Mouse (Mus musculus) CH12.LX (cell line): Measurements from ENCODE around the gene Myo15b. TPM values are rescaled to one million over a fixed set of nuclear protein-coding genes. Genes with fewer than 3 reads are reported as not detected.

ENCODE experiments used
- DNase-seq: peaks from one replicate; pipeline ENCODE4 v3.0.0-alpha.2; 2013; ENCODE audit errors: extremely low read depth
- H3K27ac ChIP-seq: 2 replicates; pipeline ENCODE4 v1.5.1; 2012; ENCODE audit warnings: low read depth, mild to moderate bottlenecking, control low read depth, moderate library complexity; ENCODE audit not compliant: insufficient read depth
- H3K27me3 ChIP-seq: replicated peaks from 2 replicates; pipeline ENCODE3; 2012; ENCODE audit warnings: inconsistent platforms
- H3K36me3 ChIP-seq, 2 experiments: replicated peaks in 1 of 2; 2 replicates each; pipeline versions ENCODE3 to v1.6.1; 2012; ENCODE audit warnings: inconsistent platforms in 1 of 2, low read length in 1 of 2, mild to moderate bottlenecking in 1 of 2, mixed read lengths in 1 of 2, moderate library complexity in 1 of 2; ENCODE audit not compliant: control insufficient read depth in 1 of 2, insufficient read depth in 1 of 2
- H3K4me1 ChIP-seq, 2 experiments: 2 replicates each; pipeline ENCODE4 v1.6.1; 2012; ENCODE audit warnings: inconsistent platforms in 1 of 2, moderate library complexity in 1 of 2; ENCODE audit not compliant: insufficient read depth in 2 of 2, control insufficient read depth in 1 of 2
- H3K4me2 ChIP-seq: 2 replicates; pipeline ENCODE4 v1.6.1; 2012; ENCODE audit warnings: low read depth, mild to moderate bottlenecking, control low read depth; ENCODE audit not compliant: poor library complexity, insufficient read depth, severe bottlenecking
- H3K4me3 ChIP-seq, 3 experiments: fragments of 150-350 bp in 1 of 3; sonication (generic) in 1 of 3; replicated peaks in 1 of 3; 2 replicates each; pipeline versions ENCODE3 to v1.5.1; 2011 to 2012; ENCODE audit warnings: low read depth in 2 of 3, low read length in 2 of 3, mild to moderate bottlenecking in 2 of 3, moderate library complexity in 2 of 3, control low read depth in 1 of 3, improper control_type of control experiment in 1 of 3, inconsistent platforms in 1 of 3, mixed read lengths in 1 of 3; ENCODE audit not compliant: poor library complexity in 1 of 3
- H3K79me2 ChIP-seq: replicated peaks from 2 replicates; pipeline ENCODE4 v1.6.1; 2012; ENCODE audit warnings: mild to moderate bottlenecking, moderate library complexity; ENCODE audit not compliant: control insufficient read depth, poor library complexity, insufficient read depth, severe bottlenecking; ENCODE audit errors: extremely low read depth
- H3K9ac ChIP-seq: 2 replicates; pipeline ENCODE4 v1.6.1; 2012; ENCODE audit warnings: low read depth, mild to moderate bottlenecking, control low read depth, moderate library complexity; ENCODE audit not compliant: insufficient read depth
- H3K9me3 ChIP-seq: replicated peaks from 2 replicates; pipeline ENCODE3; 2012; ENCODE audit warnings: low read length, inconsistent platforms, mixed read lengths
- BHLHE40 ChIP-seq: IDR thresholded peaks from 2 replicates; pipeline ENCODE4 v1.6.1; 2011; ENCODE audit warnings: mild to moderate bottlenecking, low read depth, low read length, improper control_type of control experiment
- CHD1 ChIP-seq: IDR thresholded peaks from 2 replicates; pipeline ENCODE4 v1.6.1; 2012; ENCODE audit warnings: low read depth, low read length, improper control_type of control experiment, inconsistent platforms
- CTCF ChIP-seq, 2 experiments: IDR thresholded peaks in 1 of 2; conservative IDR thresholded peaks in 1 of 2; 2 replicates each; pipeline ENCODE4 v1.5.1; 2011 to 2012; ENCODE audit warnings: low read depth in 2 of 2, low read length in 2 of 2, improper control_type of control experiment in 1 of 2, inconsistent platforms in 1 of 2, mild to moderate bottlenecking in 1 of 2, moderate library complexity in 1 of 2
- E2F4 ChIP-seq: IDR thresholded peaks from 2 replicates; pipeline ENCODE4 v1.6.1; 2011; ENCODE audit warnings: low read depth, low read length, improper control_type of control experiment; ENCODE audit not compliant: insufficient replicate concordance
- HCFC1 ChIP-seq: IDR thresholded peaks from 2 replicates; pipeline ENCODE4 v1.6.1; 2012; ENCODE audit warnings: low read depth, mild to moderate bottlenecking, inconsistent platforms, low read length, improper control_type of control experiment
- IRF4 ChIP-seq: IDR thresholded peaks from 2 replicates; pipeline ENCODE4 v1.6.1; 2014; ENCODE audit warnings: low read depth, mild to moderate bottlenecking, inconsistent platforms, low read length, improper control_type of control experiment
- JUND ChIP-seq: conservative IDR thresholded peaks from 2 replicates; pipeline ENCODE4 v1.6.1; 2011; ENCODE audit warnings: low read depth, low read length, improper control_type of control experiment
- KAT2A ChIP-seq: IDR thresholded peaks from 2 replicates; pipeline ENCODE4 v1.6.1; 2012; ENCODE audit warnings: low read length, improper control_type of control experiment, inconsistent platforms; ENCODE audit not compliant: insufficient replicate concordance
- MAFK ChIP-seq: IDR thresholded peaks from 2 replicates; pipeline ENCODE4 v1.6.1; 2011; ENCODE audit warnings: low read length, improper control_type of control experiment; ENCODE audit not compliant: insufficient replicate concordance
- MAX ChIP-seq: IDR thresholded peaks from 2 replicates; pipeline ENCODE4 v1.6.1; 2011; ENCODE audit warnings: low read length, improper control_type of control experiment
- MAZ ChIP-seq: IDR thresholded peaks from 2 replicates; pipeline ENCODE4 v1.6.1; 2012; ENCODE audit warnings: low read depth, mild to moderate bottlenecking, inconsistent platforms, low read length, improper control_type of control experiment, moderate library complexity
- MYC ChIP-seq: IDR thresholded peaks from 2 replicates; pipeline ENCODE4 v1.6.1; 2011; ENCODE audit warnings: low read depth, mild to moderate bottlenecking, improper control_type of control experiment, low read length
- POLR2A ChIP-seq: IDR thresholded peaks from 2 replicates; pipeline ENCODE4 v1.6.1; 2011; ENCODE audit warnings: low read depth, mild to moderate bottlenecking, improper control_type of control experiment, low read length
- SMC3 ChIP-seq: IDR thresholded peaks from 2 replicates; pipeline ENCODE4 v1.6.1; 2011; ENCODE audit warnings: low read depth, low read length, improper control_type of control experiment
- TBP ChIP-seq: conservative IDR thresholded peaks from 2 replicates; pipeline ENCODE4 v1.6.1; 2011; ENCODE audit warnings: low read depth, low read length, improper control_type of control experiment
- ZC3H11A ChIP-seq: IDR thresholded peaks from 2 replicates; pipeline ENCODE4 v1.6.1; 2012; ENCODE audit warnings: low read depth, mild to moderate bottlenecking, inconsistent platforms, low read length, improper control_type of control experiment
- dilution Hi-C: fragments of 300-500 bp; cut with MboI; formaldehyde crosslinking; loops from 2 replicates; pipeline ENCODE4 v1.14.3; 2020; ENCODE audit warnings: low sequenced_read_pairs; ENCODE audit not compliant: extremely low pct_unique_long_range_greater_than_20kb, extremely low pct_ligation_motif_present
- in situ Hi-C: fragments of 300-500 bp; cut with MboI; formaldehyde crosslinking; loops from 3 replicates; pipeline ENCODE4 v1.14.3; 2019; ENCODE audit warnings: low sequenced_read_pairs, low pct_ligation_motif_present, low pct_unique_long_range_greater_than_20kb, mixed read lengths
- polyA plus RNA-seq: library from polyadenylated mRNA; unstranded; fragments of >175 nt; gene quantifications from 2 replicates; pipeline ENCODE4 v1.2.1, GENCODE M21; 2012; ENCODE audit warnings: low read depth; ENCODE audit not compliant: insufficient read length
- total RNA-seq, 2 experiments: library from RNA; depleted of rRNA; stranded (reverse); fragments of 300-350 nt in 1 of 2; fragments of >200 nt in 1 of 2; gene quantifications; 2 replicates each; pipeline ENCODE4 v1.2.3; 2012 to 2014

The Myo15b gene
- total RNA-seq (2012; rRNA removed) (0.17 and 0.21 TPM in 2 replicates), total RNA-seq (2014; rRNA removed) (not detected in 2 replicates), polyA plus RNA-seq (0.43 and 0.72 TPM in 2 replicates)

GRCm38 (mm10) chr11:115858354-115858753 is at the start of gene Myo15b:
Myo15b (plus strand) TSS chr11:115858406.
- H3K36me3 ChIP-seq = peaks cover 14 to 24% of the 10 kb centered on the region in 2 experiments
- no peak for TF ChIP-seq MAZ
- no peak for TF ChIP-seq BHLHE40
- no peak for TF ChIP-seq HCFC1
- no peak for TF ChIP-seq JUND
- TF ChIP-seq SMC3 = no peak
- TF ChIP-seq CHD1 = no peak
- TF ChIP-seq MAFK = no peak
- TF ChIP-seq IRF4 = no peak
- no peak for TF ChIP-seq CTCF (conservative IDR thresholded peaks at IDR 0.05 in 1 of 2, IDR thresholded peaks at IDR 0.05 in 1 of 2; ENCODE audit: low read depth in 2 of 2, low read length in 2 of 2)
- TF ChIP-seq TBP = no peak
- TF ChIP-seq POLR2A = no peak
- no peaks in the 10 kb centered on the region for H3K9me3 ChIP-seq
- in situ Hi-C loops = no loop called here
- H3K79me2 ChIP-seq = no peaks in the 10 kb centered on the region
- no peak within 1 kb of the TSS for H3K27ac ChIP-seq
- no peak within 1 kb of the TSS for H3K9ac ChIP-seq
- peak within 1 kb of the TSS; percentile 64; the same call in 1 of the 2 replicates for H3K4me2 ChIP-seq
- peaks cover 3 to 4% of the 10 kb centered on the region in 2 experiments; a peak in 2 of 4 replicates for H3K4me1 ChIP-seq
- H3K4me3 ChIP-seq = no peak within 1 kb of the TSS
- dilution Hi-C loops = no loop called here
- no peak for DNase-seq
- H3K27me3 ChIP-seq = peaks cover 43% of the 10 kb centered on the region

DNA sequence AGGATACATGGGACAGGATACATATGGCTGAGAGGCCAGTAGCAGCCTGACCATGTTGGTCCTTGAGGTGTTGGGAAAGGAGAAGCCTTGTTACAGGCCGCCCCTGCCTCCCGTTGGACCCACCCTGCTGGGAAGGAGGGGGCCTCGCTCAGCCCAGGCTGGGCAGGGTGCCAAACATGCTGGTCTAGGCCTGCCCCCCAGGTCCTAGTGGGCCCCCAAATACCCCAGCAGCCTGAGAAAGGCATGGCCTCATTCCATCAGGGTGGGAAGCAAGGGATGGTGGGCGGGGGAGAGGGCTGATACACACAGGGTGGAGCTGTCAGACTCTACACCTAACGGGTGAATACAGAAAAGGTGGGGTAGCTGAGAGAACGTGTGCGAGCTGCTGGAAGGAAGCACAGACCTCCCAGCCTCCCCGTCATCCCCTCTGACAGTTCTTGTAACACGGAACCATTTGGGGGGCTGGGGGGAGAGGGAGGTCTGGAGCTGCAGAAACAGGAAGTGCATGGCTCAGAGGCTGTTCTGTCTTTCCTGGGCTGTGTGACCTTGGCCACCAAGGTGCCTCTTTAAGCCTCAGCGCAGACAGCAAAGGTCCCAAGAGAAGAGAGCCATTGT is 49.4 kb upstream of the Myo15b start:
- peaks cover 10 to 33% of the 10 kb centered on the region in 2 experiments for H3K4me1 ChIP-seq
- no peak overlapping the region for H3K27ac ChIP-seq
- no peak overlapping the region for H3K9ac ChIP-seq
- H3K36me3 ChIP-seq = peaks cover 26 to 77% of the 10 kb centered on the region in 2 experiments
- in situ Hi-C loops (no loop called here), dilution Hi-C loops (no loop called here)
- H3K4me3 ChIP-seq = no peak overlapping the region
- H3K27me3 ChIP-seq = no peaks in the 10 kb centered on the region
- no peaks in the 10 kb centered on the region for H3K79me2 ChIP-seq
- no peaks in the 10 kb centered on the region for H3K9me3 ChIP-seq
- no peak overlapping the region for H3K4me2 ChIP-seq
- TF ChIP-seq MAX (no peak), TBP (no peak), IRF4 (no peak)
- DNase-seq = no peak

- Histone ChIP-seq H3K27me3 (no peaks in the 10 kb centered on the region), H3K4me3 (no peak overlapping the region), H3K4me2 (no peak overlapping the region), H3K27ac (no peak overlapping the region), H3K36me3 (peaks cover 24 to 74% of the 10 kb centered on the region in 2 experiments), H3K9ac (no peak overlapping the region), H3K79me2 (no peaks in the 10 kb centered on the region), H3K9me3 (no peaks in the 10 kb centered on the region), H3K4me1 (peaks cover 10 to 37% of the 10 kb centered on the region in 2 experiments)
- TF ChIP-seq MYC = no peak
- TF ChIP-seq ZC3H11A = no peak
- no peak for TF ChIP-seq E2F4
- no peak for TF ChIP-seq MAFK
- TF ChIP-seq BHLHE40 = no peak
- TF ChIP-seq MAX = no peak
- no peak for TF ChIP-seq KAT2A
- TF ChIP-seq JUND = no peak
- dilution Hi-C loops = no loop called here
- no peak for DNase-seq
- in situ Hi-C loops = no loop called here
These were observed 48.9 kb upstream of the Myo15b start for GRCm38 (mm10) chr11:115809311-115809781.
